Mouse (Mus musculus): ENCODE data around the gene Tpbgl.

Tpbgl gene

DNA sequence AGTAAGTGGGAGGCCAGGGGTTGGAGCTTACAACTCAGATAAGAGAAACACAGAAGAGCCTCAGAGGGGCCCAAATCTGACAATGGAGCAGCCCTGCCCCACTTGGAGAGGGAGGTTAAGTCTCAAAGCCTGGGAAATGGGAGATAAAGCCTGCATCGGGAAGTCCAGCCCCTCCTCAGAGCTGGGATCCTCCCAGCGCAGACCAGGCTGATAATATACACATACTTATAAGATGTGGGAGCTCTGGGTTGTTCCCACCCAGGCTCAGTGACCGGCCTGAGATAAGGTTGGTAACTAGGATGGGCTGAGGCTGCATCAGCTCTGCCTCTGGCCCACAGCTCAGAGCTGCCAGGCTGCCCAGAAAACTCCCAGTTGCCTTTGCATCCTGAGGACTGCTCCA lies 15.2 kb upstream of the Tpbgl start:
- no peak for DNase-seq (ENCODE audit: low spot score in 2 of 2)

DNA sequence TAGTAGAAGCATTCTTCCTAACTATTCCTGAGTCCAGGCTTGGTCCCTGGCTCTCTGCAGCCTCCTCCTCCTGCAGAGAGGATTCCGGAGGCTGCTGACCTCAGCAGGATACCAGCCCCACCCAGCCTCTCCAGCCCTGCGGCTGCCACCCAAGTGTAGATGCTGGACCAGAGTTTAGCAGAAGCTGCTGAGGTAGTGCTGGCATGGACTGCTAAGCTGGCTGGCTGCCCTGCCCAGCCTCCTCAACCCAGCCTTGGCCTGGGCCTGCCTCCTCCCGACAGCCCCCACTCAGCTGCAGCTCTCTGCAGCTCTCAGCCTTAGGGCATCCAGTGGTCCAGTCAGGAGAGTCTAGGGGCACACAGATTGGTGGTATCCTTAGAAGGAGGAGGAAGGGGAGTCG lies 14.3 kb upstream of the Tpbgl start:
- DNase-seq (ENCODE audit: low spot score in 2 of 2), result peak in 1 of 2 experiments; percentile 32

DNA sequence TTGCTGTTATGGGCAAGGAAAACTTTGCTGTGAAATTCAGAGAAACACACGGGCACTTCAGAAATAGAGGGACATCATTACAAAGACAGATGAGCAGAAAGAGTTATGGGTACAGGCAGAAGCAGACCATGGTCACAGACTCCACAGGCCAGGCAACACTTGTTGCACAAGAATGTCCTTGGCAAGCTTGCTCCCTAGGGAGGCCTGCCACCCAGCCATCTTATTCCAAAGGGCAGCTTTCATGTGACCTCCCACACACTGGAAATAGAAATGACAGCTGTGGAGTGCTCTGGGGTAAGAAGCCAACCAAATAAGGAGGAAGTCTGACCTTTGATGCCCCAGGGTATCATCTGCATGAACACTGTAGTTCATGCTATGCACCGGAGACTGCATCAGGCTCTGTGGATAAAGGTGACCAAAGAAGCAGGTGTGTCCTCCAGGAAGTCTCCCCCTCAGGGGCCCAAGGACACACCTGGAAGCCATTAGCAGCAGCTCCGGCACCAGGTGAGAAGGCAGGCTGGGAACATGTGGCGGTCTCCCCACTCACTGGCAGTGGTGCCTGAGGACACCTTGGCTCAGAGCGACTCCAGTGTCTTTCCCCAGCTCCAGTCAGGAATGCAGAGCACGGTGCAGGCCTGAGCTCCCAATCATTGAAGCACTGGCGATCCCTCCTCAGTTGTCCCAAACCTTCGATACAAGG lies 7.2 kb upstream of the Tpbgl start:
- peak in 1 of 2 experiments; percentile 34 for DNase-seq (ENCODE audit: low spot score in 2 of 2)

DNA sequence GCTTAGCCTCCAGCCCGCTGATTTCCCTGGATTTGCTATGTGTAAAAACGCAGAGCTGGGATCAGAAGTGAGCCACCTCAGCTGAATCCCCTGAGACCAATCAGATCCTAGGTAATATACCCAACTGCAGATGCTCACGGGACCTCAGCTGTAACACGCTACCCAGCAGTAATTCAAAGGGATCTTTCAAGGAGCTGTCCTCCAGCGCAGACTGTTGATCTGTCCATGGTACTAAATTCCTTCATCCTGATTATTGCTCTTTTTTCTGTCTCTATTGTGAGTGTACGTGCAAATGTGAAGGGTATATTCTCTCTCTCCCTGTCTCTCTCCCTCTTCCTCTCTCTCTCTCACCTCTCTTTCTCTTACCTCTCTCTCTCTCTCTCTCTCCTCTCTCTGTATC lies 5.4 kb upstream of the Tpbgl start:
- no peak for DNase-seq (ENCODE audit: low spot score in 2 of 2)

DNA sequence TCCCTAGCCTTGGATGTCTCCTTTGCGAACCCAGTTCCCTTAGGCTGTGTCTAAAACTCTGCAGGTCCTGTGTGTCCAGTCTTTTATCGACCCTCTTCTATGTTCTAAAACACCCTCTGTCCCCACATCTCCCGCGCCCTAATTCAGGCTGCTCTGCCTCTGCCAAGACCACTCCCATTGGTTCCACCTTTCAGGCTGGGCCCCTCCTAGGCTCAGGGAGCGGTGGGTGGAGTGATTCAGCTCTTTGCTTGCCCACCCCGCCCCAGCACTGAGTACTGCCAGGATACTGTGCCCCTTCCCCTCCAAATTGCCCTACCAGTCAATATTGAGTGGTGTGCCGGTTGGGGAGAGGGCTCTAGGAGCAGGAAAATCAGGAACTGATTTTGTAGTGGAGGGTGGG lies 463 bp upstream of the Tpbgl start:
- DNase-seq (ENCODE audit: low spot score in 2 of 2), result no peak

DNA sequence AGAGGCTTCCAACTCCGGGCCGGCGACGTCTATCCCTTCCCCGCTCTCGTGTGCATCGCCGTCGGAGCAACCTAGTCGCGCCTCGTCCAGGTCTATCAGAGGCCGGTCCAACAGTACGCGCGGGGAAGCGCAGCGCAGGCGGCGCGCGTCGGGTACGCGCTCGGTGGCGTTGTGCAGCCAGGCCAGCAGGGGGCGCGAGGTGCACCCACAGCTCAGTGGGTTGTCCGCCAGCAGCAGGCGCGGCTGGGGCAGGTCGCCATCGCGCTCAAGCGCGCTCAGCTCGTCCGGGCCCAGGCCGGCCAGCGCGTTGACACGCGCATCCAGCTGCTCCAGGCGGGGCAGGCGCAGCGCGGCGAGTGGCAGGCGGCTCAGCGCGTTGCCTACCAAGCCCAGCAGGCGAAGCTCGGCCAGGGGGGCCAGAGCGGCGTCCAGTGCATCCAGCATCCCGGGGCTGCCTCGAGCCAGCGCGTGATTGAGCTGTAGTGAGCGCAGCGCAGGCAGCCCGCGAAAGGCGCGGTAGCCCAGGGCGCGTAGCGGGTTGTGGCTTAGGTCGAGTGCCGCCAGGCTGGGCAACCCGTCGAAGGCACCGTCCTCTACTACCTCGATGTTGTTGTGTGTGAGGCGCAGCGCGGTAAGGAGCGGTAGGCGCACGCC lies 1.1 kb downstream of the Tpbgl start:
- DNase-seq (ENCODE audit: low spot score in 2 of 2), result peak; percentile 81 to 89

DNA sequence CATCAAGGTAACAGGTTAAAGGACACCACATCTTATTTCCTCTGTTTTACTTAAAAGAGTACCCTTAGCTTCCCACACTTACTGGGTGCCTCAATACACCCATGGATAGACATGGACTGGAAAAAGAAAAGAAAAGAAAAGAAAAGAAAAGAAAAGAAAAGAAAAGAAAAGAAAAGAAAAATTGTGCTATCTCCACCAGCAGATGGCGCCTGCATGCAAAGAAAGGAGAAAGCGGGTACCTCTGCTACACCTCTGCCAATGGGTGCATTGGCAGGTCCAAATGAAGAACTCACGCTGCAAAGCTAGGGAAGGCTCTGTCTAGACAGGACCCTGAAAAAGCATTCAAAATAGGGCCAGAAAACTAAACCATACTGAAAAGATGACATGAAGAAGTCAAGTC lies 8.0 kb downstream of the Tpbgl start:
- no peak for DNase-seq (ENCODE audit: low spot score in 2 of 2)

DNA sequence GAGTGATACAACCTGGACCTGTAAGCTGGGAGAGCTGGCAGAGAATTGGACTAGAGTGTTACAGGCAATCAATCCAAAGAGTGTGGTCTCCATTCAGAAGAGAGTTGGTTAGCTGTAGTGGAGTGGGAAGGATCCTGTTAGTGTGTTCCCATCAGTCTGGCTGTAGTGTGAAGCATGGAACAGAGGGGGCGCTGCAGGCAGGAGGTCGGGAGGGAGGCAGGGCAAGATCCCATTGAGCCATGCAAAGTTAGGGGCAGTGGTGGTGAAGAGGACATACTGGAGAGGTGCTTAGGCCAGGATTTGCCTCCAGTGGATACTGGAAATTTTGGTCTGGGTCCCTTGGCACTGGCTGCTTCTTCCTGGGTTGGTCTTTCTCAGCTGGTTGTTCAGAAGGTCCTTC lies 8.6 kb downstream of the Tpbgl start:
- DNase-seq (ENCODE audit: low spot score in 2 of 2), result no peak

DNA sequence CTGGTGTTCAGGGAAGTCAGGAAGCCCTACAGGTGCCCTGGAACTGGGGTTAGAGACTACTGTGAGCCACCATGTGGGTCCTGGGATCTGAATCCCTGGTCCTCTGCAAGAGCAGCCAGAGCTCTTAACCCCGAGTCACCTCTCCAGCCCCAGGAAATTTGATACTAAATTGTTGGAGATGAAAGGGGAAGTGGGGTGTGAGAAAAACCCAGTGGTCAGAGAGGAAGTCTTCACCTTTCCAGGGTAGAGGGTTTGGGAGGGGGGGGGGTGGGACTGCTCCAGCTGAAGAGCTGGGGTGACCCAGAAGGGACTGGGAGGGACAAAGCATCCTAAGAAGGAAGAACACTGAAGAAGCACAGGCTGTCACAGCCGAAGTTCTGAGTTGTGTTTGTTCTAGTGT lies 19.3 kb downstream of the Tpbgl start:
- DNase-seq (ENCODE audit: low spot score in 2 of 2), result no peak

DNA sequence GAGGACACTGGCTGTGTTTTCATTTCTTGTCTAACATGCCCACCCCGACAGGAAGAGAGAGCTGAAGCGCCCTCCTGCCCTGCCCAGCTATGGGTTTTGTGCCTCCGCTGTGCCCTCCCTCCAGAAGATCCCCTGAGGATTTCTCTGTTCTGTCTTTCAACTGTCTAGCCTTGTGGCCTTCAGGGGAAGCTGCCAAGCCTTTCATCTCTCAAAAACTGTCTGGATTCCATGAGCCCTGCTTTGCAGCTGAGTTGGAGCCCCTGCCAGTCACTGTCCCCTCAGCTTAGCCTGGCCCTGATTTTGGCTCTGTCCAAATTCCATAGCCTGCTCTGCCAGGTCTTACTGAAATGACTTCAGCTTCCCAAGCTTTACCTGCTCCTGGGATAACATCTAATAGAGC lies 20.1 kb downstream of the Tpbgl start:
- no peak for DNase-seq (ENCODE audit: low spot score in 2 of 2)

DNA sequence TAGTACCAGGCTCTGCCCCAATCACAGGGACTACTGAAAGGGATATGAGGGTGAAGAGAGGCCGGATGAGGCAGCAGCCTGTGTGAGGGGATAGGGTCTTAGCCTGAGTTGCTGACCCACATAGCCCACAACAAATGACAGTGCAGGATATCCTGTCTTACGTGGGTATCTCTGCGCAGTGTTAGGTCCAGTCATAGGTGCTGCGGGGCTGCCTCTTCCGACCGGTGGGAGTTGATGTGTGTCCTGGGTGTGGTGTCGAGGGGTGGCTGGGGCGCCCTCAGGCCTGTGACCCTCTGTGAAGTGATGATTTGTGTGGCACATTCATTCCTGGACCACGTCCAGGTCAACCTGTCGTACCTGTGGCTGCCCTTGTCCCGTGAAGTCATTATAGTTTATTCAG lies 20.6 kb downstream of the Tpbgl start:
- no peak for DNase-seq (ENCODE audit: low spot score in 2 of 2)

DNA sequence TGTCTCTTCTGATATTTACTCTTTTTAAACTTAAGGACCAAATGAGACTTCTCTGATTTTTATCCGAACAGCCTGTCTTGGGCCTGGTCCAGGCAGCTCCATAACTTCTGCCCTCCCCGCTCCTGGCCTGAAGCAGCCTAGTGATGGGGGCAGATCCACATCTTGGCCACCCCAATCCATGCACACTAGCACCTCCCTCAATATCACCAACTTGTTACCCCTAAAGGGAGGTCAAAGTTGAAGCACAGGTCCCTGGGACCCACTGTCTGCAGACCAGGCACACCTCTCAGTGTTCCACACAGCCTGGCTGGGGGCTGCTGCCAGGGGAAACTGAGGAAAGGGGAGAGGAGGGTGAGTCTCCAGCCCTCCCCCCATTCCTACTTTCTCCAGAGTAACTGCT lies 21.8 kb downstream of the Tpbgl start:
- no peak for DNase-seq (ENCODE audit: low spot score in 2 of 2)

DNA sequence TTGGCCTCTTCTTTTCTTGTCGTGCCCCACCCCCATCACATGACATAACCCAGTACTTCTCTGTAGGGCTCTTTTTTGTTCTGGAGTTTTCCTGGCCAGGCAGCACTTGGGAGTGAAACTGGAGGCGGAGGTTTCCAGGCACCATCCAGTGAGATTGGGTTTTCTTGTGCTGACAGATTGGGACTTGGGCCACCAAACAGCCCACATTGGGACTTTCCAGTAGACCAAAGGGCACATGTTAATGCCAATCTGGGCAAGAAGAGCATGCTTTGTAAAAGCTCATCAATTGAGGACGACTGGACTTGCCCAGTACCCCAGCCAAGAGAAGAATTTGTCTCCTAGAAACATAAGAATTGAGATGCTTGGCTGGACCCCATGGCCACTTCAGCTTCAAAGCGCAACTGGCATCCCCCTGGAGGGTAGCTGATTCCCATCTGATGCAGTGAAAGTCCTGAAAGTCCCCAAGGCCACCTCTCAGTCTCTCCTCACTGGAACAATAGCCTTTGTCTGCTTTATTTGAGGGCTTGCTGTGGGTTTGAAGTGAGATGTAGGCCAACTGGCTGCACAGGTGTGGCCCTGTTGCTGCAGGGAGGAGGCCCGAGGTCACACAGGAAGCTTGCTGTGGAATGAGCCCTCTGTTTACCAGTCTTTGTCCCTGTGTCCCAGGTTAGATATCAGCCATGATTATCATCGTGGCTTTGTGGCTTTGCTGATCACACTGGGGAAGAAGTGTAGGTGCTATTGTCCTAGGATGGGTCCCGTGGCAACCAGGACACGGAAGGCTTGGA lies 22.8 kb downstream of the Tpbgl start:
- DNase-seq (ENCODE audit: low spot score in 2 of 2), result no peak

DNA sequence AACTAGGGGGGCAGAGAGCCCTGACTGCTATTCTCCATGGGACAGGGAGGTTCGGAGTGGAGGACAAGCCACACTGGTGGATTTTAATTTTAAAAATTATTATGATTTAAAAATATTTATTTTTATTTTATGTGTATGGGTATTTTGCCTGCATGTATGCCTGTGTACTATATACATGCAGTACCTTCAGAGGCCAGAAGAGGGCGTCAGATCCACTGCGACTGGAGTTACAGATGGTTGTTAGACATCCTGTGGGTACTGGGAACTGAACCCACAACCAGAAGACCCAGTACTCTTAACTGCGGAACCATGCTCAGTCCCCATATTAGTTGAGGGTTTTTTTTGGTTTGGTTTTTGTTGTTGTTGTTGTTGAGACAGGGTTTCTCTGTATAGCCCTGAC lies 28.2 kb downstream of the Tpbgl start:
- no peak for DNase-seq (ENCODE audit: low spot score in 2 of 2)

DNA sequence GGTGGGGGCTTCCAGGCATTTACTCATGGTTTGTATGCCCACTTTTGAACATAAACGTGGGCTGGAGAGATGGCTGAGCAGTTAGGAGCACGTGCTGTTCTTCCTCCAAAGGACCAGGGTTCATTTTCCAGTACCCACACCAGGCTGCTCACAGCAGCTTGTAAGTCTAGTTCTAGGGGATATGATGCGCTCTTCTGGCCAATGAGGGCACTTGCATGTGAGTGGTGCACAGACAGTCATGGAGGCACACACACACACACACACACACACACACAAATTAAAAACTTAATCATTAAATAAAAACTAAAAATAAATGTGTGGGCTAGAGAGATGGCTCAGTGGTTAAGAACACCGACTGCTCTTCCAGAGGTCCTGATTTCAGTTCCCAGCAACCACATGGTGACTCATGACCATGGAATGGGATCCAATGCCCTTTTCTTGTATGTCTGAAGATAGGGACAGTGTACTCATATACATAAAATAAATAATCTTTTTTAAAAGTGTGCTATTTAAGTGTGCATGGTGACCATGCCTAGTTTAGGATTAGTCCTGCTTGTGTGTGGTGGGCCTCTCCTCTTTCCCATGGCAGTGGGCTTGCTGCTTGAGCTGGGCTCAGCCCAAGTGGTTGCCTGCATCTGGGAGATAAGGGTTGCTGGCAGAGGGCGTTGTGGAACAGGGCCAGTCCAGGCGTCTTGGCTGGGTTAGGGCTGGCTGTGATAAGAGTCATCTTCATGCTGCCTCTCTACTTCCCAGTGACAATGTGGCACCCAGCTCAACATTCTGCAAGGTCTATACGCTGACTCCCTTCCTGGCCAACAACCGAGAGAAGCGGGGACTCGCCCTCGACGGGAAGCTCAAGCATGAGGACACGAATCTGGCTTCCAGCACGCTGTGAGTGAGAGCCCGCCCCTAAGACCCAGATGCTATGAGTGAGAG lies 32.8 kb downstream of the Tpbgl start:
- no peak for DNase-seq (ENCODE audit: low spot score in 2 of 2)

DNA sequence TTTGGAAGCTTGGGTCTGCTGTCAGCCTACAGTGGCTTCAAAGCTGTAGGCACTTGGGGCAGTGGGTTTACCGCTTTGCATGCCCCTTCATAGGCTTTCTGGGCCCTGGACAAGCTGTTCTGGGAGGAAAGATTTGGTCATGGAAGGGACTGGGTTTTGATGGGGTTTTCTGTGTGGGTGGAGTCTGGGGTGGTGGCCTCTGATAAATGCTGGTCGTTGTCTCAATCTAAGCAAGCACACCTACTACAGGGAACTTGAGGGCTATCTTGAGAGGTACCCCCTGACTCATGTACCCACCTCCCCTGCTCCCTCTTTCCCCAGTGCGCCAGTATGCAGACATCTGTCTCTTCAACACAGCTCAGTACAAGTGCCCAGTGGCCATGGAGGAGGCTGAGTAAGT lies 34.2 kb downstream of the Tpbgl start:
- no peak for DNase-seq (ENCODE audit: low spot score in 2 of 2)

DNA sequence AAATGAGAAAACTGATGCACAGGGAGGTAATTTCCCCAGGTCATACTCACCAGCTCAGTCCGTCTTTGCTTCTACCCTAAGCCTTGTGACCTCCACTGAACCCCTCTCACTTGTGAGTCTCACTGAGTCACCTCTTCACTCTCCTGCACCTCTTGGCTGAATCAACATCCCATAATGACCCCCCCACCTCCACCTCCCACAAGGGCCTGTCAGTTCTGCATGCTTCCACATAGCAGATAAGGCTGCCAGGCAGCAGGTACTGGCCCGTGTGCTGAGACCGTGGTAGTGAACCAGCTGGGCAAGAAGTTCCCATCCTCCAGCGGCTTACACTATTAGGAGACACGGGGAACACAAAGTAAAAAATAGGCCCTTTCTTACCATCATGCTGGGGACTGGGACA lies 36.3 kb downstream of the Tpbgl start:
- DNase-seq (ENCODE audit: low spot score in 2 of 2), result no peak

DNA sequence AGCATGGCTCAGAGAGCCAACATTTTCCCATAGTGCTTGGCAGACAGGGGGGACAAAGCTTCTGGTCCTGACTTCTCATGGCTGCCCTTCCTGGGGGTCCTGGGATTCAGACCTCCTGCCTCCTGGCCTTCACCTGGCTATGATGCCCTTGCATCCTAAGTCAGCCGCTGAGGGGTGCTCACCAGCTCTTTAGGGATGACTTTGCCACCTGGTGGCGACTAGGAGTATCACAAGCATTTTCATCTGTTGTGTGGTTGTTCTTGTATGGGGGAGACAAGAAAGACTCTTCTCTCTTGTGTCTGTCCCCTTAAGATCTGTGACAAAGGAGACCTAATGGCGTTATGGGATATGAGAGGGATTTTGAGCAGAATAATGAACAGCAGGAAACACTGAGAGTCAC lies 36.8 kb downstream of the Tpbgl start:
- peak; percentile 49 to 57 for DNase-seq (ENCODE audit: low spot score in 2 of 2)

DNA sequence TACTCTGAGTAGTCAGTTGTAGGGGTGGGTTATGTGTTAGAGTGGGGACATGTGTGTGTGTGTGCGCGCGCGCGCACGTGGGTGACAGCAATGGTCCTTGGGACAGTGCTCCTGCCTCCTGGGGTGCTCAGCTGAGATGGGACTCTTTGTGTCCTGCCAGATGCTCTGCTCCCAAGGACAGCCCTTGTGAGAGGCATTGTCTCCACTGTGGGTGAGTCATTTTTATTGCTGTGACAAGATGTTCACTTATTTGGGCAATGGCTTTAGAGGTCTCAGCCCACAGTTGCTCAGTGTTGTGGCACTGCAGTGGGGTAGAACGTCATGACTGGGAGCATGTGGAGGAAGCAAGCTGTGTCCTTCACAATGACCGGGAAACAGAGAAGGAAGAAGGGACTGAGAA lies 40.9 kb downstream of the Tpbgl start:
- no peak for DNase-seq (ENCODE audit: low spot score in 2 of 2)

DNA sequence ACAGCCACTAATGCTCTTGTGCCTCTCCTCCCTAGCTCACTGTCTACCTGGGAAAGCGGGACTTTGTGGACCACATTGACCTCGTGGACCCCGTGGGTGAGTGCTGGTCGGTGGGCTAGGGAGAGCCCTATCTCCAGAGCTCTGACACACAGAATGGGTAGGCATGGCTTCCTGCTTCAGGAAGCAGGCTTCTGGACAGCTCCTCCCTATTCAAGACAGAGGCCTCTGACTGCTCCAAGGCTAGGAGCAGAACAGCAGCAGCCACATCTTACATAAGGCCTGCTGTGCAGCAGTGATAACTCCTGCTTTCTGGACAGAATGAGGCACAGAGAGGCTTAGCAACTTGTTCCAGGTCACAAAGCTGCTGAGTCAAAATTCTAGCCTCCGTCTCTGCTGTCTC lies 43.3 kb downstream of the Tpbgl start:
- DNase-seq (ENCODE audit: low spot score in 2 of 2), result no peak

DNA sequence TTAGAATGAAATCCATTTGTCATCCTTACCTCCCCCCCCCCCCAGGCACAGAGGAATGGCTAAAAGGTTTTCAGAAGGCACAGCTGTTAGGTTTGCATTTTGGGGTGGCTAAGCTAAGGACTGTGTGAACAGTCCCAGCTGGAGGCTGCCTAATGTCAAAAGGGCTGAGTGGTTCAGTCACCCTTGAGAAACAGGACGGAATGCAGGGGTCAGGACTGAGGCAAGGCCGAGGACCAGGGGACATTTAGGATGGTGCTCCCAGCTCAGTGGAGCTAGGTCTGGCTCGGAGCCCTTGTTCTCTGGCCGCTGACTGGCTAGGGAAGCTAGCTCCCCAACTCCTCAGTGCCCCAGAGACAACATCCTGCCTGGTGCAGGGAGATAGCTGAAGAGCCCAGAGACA lies 44.0 kb downstream of the Tpbgl start:
- no peak for DNase-seq (ENCODE audit: low spot score in 2 of 2)

DNA sequence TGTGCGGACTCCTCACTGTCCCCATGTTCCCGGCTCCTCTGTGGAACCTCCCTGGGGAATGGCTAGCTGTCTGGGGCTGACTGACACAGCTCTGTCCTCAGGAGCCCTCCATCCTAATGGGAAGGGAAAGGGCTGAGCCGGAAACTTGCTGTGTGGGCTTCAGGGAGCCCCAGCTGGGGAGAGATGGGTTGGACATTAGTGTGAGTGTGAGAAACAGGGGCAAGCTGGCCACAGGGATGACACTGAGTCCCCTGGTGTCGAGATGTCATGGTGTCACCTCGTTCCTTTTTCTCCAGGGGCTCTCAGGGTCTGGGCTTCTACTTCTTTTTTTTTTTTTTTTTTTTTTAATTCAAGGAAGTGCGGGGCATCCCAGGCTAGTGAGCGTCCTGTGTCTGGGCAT lies 44.6 kb downstream of the Tpbgl start:
- DNase-seq (ENCODE audit: low spot score in 2 of 2), result no peak

Measured in urinary bladder, postnatal 36 days (tissue).